Mouse (Mus musculus): ENCODE measurements around the gene Med24. TPM values are rescaled to one million over a fixed set of nuclear protein-coding genes. Genes with fewer than 3 reads are reported as not detected.
"Not testable (repeated sequence)": the region's sequence is repeated elsewhere in the genome, so short reads cannot be mapped to it uniquely, and the experiment has no call there.

Med24 gene
- polyA plus RNA-seq, 1 experiment from 2014 or later: 64.7 TPM

GRCm38 (mm10) chr11:98723098-98723497 is 6.1 kb downstream of the Med24 start:
- H3K27ac ChIP-seq: 0 out of 2 replicates have a peak overlapping the region, but pooled peaks have one; percentile 7
- H3K9me3 ChIP-seq (replicated peaks): no peaks in the 10 kb centered on the region
- no peak overlapping the region for H3K9ac ChIP-seq
- peaks cover 46% of the 10 kb centered on the region for H3K36me3 ChIP-seq
- no peak overlapping the region for H3K4me2 ChIP-seq
- no peak overlapping the region for H3K4me3 ChIP-seq (replicated peaks)
- WGBS: 74% methylated on average over 7 of the region's 7 CpGs
- H3K4me1 ChIP-seq: peaks cover 16% of the 10 kb centered on the region
- no peaks in the 10 kb centered on the region for H3K27me3 ChIP-seq
- ATAC-seq (replicated peaks; ENCODE audit: low FRiP score): no peak

- Histone ChIP-seq H3K4me2 (no peak overlapping the region), H3K4me3 (replicated peaks) (no peak overlapping the region), H3K36me3 (peaks cover 45% of the 10 kb centered on the region), H3K9ac (no peak overlapping the region), H3K27ac (0 out of 2 replicates have a peak overlapping the region, but pooled peaks have one; percentile 25), H3K27me3 (no peaks in the 10 kb centered on the region), H3K4me1 (peaks cover 25% of the 10 kb centered on the region), H3K9me3 (replicated peaks) (no peaks in the 10 kb centered on the region)
- 67% methylated on average over 24 of the region's 24 CpGs for WGBS
- ATAC-seq (replicated peaks; ENCODE audit: low FRiP score): no peak
Observed at GRCm38 (mm10) chr11:98721458-98722226, 7.6 kb downstream of the Med24 start.

GRCm38 (mm10) chr11:98720756-98721155 is 8.5 kb downstream of the Med24 start:
- Histone ChIP-seq H3K36me3 (peaks cover 50% of the 10 kb centered on the region), H3K27me3 (no peaks in the 10 kb centered on the region), H3K4me1 (peaks cover 33% of the 10 kb centered on the region), H3K9me3 (replicated peaks) (no peaks in the 10 kb centered on the region), H3K9ac (no peak overlapping the region), H3K4me2 (no peak overlapping the region), H3K4me3 (replicated peaks) (no peak overlapping the region), H3K27ac (no peak overlapping the region)
- 75% methylated on average over 2 of the region's 2 CpGs for WGBS
- no peak for ATAC-seq (replicated peaks; ENCODE audit: low FRiP score)

- 0 out of 2 replicates have a peak overlapping the region, but pooled peaks have one; percentile 27 for H3K27ac ChIP-seq
- ATAC-seq (replicated peaks; ENCODE audit: low FRiP score): no peak
- H3K4me3 ChIP-seq (replicated peaks): no peak overlapping the region
- 18% methylated on average over 13 of the region's 13 CpGs for WGBS
- peaks cover 37% of the 10 kb centered on the region for H3K4me1 ChIP-seq
- no peaks in the 10 kb centered on the region for H3K9me3 ChIP-seq (replicated peaks)
- no peak overlapping the region for H3K4me2 ChIP-seq
- H3K36me3 ChIP-seq: peaks cover 59% of the 10 kb centered on the region
- no peak overlapping the region for H3K9ac ChIP-seq
- H3K27me3 ChIP-seq: no peaks in the 10 kb centered on the region
Observed at GRCm38 (mm10) chr11:98717904-98718303, 11.3 kb downstream of the Med24 start.

- H3K36me3 ChIP-seq: peaks cover 66% of the 10 kb centered on the region
- no peak overlapping the region for H3K27ac ChIP-seq
- no peak overlapping the region for H3K4me3 ChIP-seq (replicated peaks)
- H3K9me3 ChIP-seq (replicated peaks): no peaks in the 10 kb centered on the region
- no peak for ATAC-seq (replicated peaks; ENCODE audit: low FRiP score)
- WGBS: 89% methylated on average over 9 of the region's 9 CpGs
- H3K9ac ChIP-seq: no peak overlapping the region
- H3K27me3 ChIP-seq: no peaks in the 10 kb centered on the region
- H3K4me1 ChIP-seq: peaks cover 31% of the 10 kb centered on the region
- H3K4me2 ChIP-seq: no peak overlapping the region
Observed at GRCm38 (mm10) chr11:98715946-98716345, 13.3 kb downstream of the Med24 start.

DNA sequence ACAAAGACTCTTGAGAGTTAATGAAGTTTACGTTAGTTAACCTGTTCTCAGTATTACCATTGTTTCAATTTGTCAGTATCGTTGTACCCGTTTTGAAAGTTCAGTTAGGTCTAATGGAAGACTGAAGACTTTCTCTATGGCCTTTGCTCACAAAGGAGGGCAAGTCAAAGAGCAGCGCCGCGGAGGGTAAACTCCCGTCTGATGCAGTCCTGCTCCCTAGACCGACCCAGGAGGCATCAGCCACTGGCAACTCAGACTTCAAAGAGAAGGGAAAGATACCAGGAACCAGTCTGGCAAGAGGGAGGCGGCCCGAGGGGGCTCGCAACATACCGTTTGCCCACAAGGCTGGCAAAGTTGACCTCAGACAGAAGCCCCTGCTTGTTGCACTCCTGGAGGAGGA is 15.5 kb downstream of the Med24 start:
- H3K4me1 ChIP-seq: peaks cover 53% of the 10 kb centered on the region
- H3K27me3 ChIP-seq: no peaks in the 10 kb centered on the region
- no peak for ATAC-seq (replicated peaks; ENCODE audit: low FRiP score)
- peaks cover 77% of the 10 kb centered on the region for H3K36me3 ChIP-seq
- H3K4me2 ChIP-seq: no peak overlapping the region
- H3K4me3 ChIP-seq (replicated peaks): no peak overlapping the region
- no peaks in the 10 kb centered on the region for H3K9me3 ChIP-seq (replicated peaks)
- 73% methylated on average over 12 of the region's 12 CpGs for WGBS
- H3K9ac ChIP-seq: no peak overlapping the region
- H3K27ac ChIP-seq: 0 out of 2 replicates have a peak overlapping the region, but pooled peaks have one; percentile 19

GRCm38 (mm10) chr11:98712009-98712408 is 17.2 kb downstream of the Med24 start:
- not testable (repeated sequence) for ATAC-seq (replicated peaks; ENCODE audit: low FRiP score); H3K27me3 ChIP-seq; H3K4me3 ChIP-seq (replicated peaks); H3K9ac ChIP-seq; H3K27ac ChIP-seq; H3K4me2 ChIP-seq; H3K9me3 ChIP-seq (replicated peaks)
- WGBS: 90% methylated on average over 6 of the region's 6 CpGs
- Histone ChIP-seq H3K36me3 (peaks cover 70% of the 10 kb centered on the region), H3K4me1 (peaks cover 55% of the 10 kb centered on the region)

DNA sequence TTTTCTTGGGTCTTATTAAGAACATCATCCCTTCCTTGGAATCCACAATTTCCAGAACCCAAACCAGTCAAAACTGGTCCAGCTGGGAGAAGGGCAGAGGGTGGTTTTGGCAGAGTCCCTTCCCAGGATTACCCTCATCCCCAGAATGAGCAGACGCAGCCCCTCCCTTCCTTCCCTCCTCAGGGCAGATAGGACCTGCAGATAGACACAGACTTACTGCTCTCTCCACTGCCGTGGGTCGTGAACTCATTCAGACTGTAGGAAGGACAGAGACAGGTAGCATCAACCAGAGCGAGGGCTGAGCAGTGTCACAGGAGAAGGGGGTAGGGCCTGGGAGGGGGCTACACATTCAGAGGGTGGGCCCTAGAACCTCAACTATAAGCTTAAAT is 18.2 kb downstream of the Med24 start:
- 72% methylated on average over 4 of the region's 4 CpGs for WGBS
- peaks cover 70% of the 10 kb centered on the region for H3K36me3 ChIP-seq
- H3K27ac ChIP-seq: peak overlapping the region; percentile 72; the same call in 1 of the 2 replicates
- ATAC-seq (replicated peaks; ENCODE audit: low FRiP score): no peak
- H3K9ac ChIP-seq: no peak overlapping the region
- H3K27me3 ChIP-seq: no peaks in the 10 kb centered on the region
- no peaks in the 10 kb centered on the region for H3K9me3 ChIP-seq (replicated peaks)
- no peak overlapping the region for H3K4me3 ChIP-seq (replicated peaks)
- peaks cover 57% of the 10 kb centered on the region for H3K4me1 ChIP-seq
- 0 out of 2 replicates have a peak overlapping the region, but pooled peaks have one; percentile 21 for H3K4me2 ChIP-seq

- H3K27ac ChIP-seq: peak overlapping the region; percentile 93
- peaks cover 70% of the 10 kb centered on the region for H3K36me3 ChIP-seq
- H3K4me1 ChIP-seq: peaks cover 60% of the 10 kb centered on the region
- no peaks in the 10 kb centered on the region for H3K27me3 ChIP-seq
- no peak overlapping the region for H3K4me3 ChIP-seq (replicated peaks)
- H3K4me2 ChIP-seq: peak overlapping the region; percentile 21; the same call in 1 of the 2 replicates
- WGBS: 39% methylated on average over 12 of the region's 12 CpGs
- H3K9ac ChIP-seq: 0 out of 2 replicates have a peak overlapping the region, but pooled peaks have one; percentile 11
- ATAC-seq (replicated peaks; ENCODE audit: low FRiP score): no peak; the same call in 1 of the 2 replicates
- no peaks in the 10 kb centered on the region for H3K9me3 ChIP-seq (replicated peaks)
Observed at GRCm38 (mm10) chr11:98710416-98711045, 18.7 kb downstream of the Med24 start.

GRCm38 (mm10) chr11:98709001-98709741 is 20.1 kb downstream of the Med24 start:
- ATAC-seq (replicated peaks; ENCODE audit: low FRiP score): peak; percentile 44
- 0 out of 2 replicates have a peak overlapping the region, but pooled peaks have one; percentile 1 for H3K4me3 ChIP-seq (replicated peaks)
- H3K4me2 ChIP-seq: peak overlapping the region; percentile 45
- H3K27me3 ChIP-seq: no peaks in the 10 kb centered on the region
- no peaks in the 10 kb centered on the region for H3K9me3 ChIP-seq (replicated peaks)
- H3K36me3 ChIP-seq: peaks cover 69% of the 10 kb centered on the region
- H3K4me1 ChIP-seq: peaks cover 74% of the 10 kb centered on the region
- H3K27ac ChIP-seq: peak overlapping the region; percentile 93
- no peak overlapping the region for H3K9ac ChIP-seq
- 35% methylated on average over 26 of the region's 26 CpGs for WGBS

DNA sequence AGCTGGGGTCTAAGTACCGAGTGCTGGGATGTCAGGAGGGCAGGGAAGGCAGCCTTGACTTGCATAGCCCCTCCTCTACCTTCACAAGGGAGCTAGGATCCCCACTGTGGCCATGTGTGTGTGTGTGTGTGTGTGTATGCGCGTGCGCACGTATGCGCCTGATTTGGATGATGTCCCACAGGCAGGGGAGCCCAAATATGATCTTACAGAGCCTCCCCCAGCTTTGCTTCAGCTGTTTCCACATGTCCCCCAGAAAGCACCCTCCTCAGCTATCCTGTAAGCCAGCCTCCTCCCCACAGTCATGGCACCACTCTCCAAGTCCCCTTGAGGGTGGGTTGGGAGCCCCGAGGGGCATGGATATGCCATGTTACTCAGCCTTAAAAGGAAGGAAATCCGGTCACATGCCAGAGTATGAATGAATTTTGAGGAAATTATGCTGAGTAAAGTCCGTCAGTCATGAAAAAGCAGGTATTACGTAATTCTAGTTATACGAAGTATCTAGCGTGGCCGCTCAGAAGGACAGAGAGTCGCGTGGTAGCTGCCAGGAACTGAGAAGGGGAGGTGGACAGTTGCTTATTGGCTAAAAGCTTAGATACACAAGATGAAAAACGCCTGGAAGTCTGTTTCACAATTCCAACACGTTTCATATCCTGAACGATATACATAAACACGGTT is 20.8 kb downstream of the Med24 start:
- 68% methylated on average over 19 of the region's 19 CpGs for WGBS
- Histone ChIP-seq H3K9ac (no peak overlapping the region), H3K4me1 (peaks cover 77% of the 10 kb centered on the region), H3K4me2 (peak overlapping the region; percentile 45; the same call in 1 of the 2 replicates), H3K4me3 (replicated peaks) (no peak overlapping the region), H3K27ac (peak overlapping the region; percentile 93), H3K27me3 (no peaks in the 10 kb centered on the region), H3K9me3 (replicated peaks) (no peaks in the 10 kb centered on the region), H3K36me3 (peaks cover 62% of the 10 kb centered on the region)
- 0 out of 2 replicates have a peak, but pooled peaks have one; percentile 2 for ATAC-seq (replicated peaks; ENCODE audit: low FRiP score)

Measured in kidney, embryonic 15.5 days (tissue).